Mouse (Mus musculus): ENCODE data around the gene Nup160. TPM values are rescaled to one million over a fixed set of nuclear protein-coding genes. Genes with fewer than 3 reads are reported as not detected.

Gene Nup160
- polyA plus RNA-seq, 1 experiment from 2014 or later, result 51.0 TPM

- no peak for DNase-seq (ENCODE audit: low spot score)
- Histone ChIP-seq H3K4me1 (replicated peaks) (peaks cover 20% of the 10 kb centered on the region), H3K36me3 (peaks cover 52% of the 10 kb centered on the region), H3K9me3 (no peaks in the 10 kb centered on the region), H3K27ac (no peak overlapping the region), H3K4me3 (no peak overlapping the region), H3K27me3 (ENCODE audit: insufficient read depth, poor library complexity, severe bottlenecking) (peaks cover 16% of the 10 kb centered on the region)
- 47% methylated on average over 3 of the region's 3 CpGs for WGBS
Observed at GRCm38 (mm10) chr2:90781323-90781722, 104.3 kb downstream of the Nup160 start.

GRCm38 (mm10) chr2:90781938-90782337 lies 104.9 kb downstream of the Nup160 start:
- H3K4me3 ChIP-seq, result no peak overlapping the region
- H3K27ac ChIP-seq, result no peak overlapping the region
- peaks cover 45% of the 10 kb centered on the region for H3K36me3 ChIP-seq
- H3K4me1 ChIP-seq (replicated peaks), result peaks cover 20% of the 10 kb centered on the region
- H3K27me3 ChIP-seq (ENCODE audit: insufficient read depth, poor library complexity, severe bottlenecking), result peaks cover 16% of the 10 kb centered on the region
- H3K9me3 ChIP-seq, result no peaks in the 10 kb centered on the region
- WGBS, result 46% methylated on average over 2 of the region's 2 CpGs
- DNase-seq (ENCODE audit: low spot score), result no peak

- H3K4me1 ChIP-seq (replicated peaks), result peaks cover 20% of the 10 kb centered on the region
- H3K9me3 ChIP-seq, result no peaks in the 10 kb centered on the region
- peaks cover 40% of the 10 kb centered on the region for H3K36me3 ChIP-seq
- peak within 1 kb of the TSS; percentile 69 for H3K27ac ChIP-seq
- 4% methylated on average over 11 of the region's 11 CpGs for WGBS
- H3K4me3 ChIP-seq, result peak within 1 kb of the TSS; percentile 55
- peaks cover 16% of the 10 kb centered on the region for H3K27me3 ChIP-seq (ENCODE audit: insufficient read depth, poor library complexity, severe bottlenecking)
- peak; percentile 57 for DNase-seq (ENCODE audit: low spot score)
Observed at GRCm38 (mm10) chr2:90782458-90782857, 105.4 kb downstream of the Nup160 start, which contains the start of gene Agbl2. Gene Agbl2, plus strand, starts transcription at chr2:90782727.

- Histone ChIP-seq H3K4me1 (replicated peaks) (peaks cover 20% of the 10 kb centered on the region), H3K36me3 (peaks cover 35% of the 10 kb centered on the region), H3K9me3 (no peaks in the 10 kb centered on the region), H3K27me3 (ENCODE audit: insufficient read depth, poor library complexity, severe bottlenecking) (peaks cover 16% of the 10 kb centered on the region), H3K4me3 (peak overlapping the region; percentile 55), H3K27ac (peak overlapping the region; percentile 69)
- under 1% methylated on average over 28 of the region's 29 CpGs for WGBS
- peak; percentile 50 for DNase-seq (ENCODE audit: low spot score)
Observed at GRCm38 (mm10) chr2:90782901-90783486, 106.0 kb downstream of the Nup160 start.

Other genes with a start within 250 kb of the Nup160 start
- gene Ptprj, start 96.6 kb upstream of the Nup160 start, polyA plus RNA-seq (2016; fragmentation: Nextera tagmentation; extraction: Ambion mirVana), result 1.5 and 1.6 TPM in 2 replicates
- 107 and 119 TPM in 2 replicates for gene Fnbp4, start 68.2 kb downstream of the Nup160 start, polyA plus RNA-seq (2016; fragmentation: Nextera tagmentation; extraction: Ambion mirVana)
- gene Agbl2, start 105.5 kb downstream of the Nup160 start, polyA plus RNA-seq (2016; fragmentation: Nextera tagmentation; extraction: Ambion mirVana), result 1.1 and 1.5 TPM in 2 replicates
- 234 and 244 TPM in 2 replicates for gene Mtch2, start 169.9 kb downstream of the Nup160 start, polyA plus RNA-seq (2016; fragmentation: Nextera tagmentation; extraction: Ambion mirVana)
- gene C1qtnf4, start 208.6 kb downstream of the Nup160 start, polyA plus RNA-seq (2016; fragmentation: Nextera tagmentation; extraction: Ambion mirVana), result 2.4 and 9.6 TPM in 2 replicates
- gene Kbtbd4, start 227.5 kb downstream of the Nup160 start, polyA plus RNA-seq (2016; fragmentation: Nextera tagmentation; extraction: Ambion mirVana), result 55.9 and 56.8 TPM in 2 replicates
- gene Ndufs3, start 227.6 kb downstream of the Nup160 start, polyA plus RNA-seq (2016; fragmentation: Nextera tagmentation; extraction: Ambion mirVana), result 189 and 220 TPM in 2 replicates